Mouse (Mus musculus) skeletal muscle tissue, postnatal 0 days (tissue): ENCODE data around the gene Txndc15. TPM values are rescaled to one million over a fixed set of nuclear protein-coding genes. Genes with fewer than 3 reads are reported as not detected.

Source experiments
- polyA plus RNA-seq: library from polyadenylated mRNA; unstranded; fragments of >200 nt; fragmentation: Nextera tagmentation; extraction: Ambion mirVana; gene quantifications from 2 replicates; pipeline ENCODE4 v1.2.1, GENCODE M21; 2015

The Txndc15 gene
- 53.0 and 62.4 TPM in 2 replicates for polyA plus RNA-seq

DNA sequence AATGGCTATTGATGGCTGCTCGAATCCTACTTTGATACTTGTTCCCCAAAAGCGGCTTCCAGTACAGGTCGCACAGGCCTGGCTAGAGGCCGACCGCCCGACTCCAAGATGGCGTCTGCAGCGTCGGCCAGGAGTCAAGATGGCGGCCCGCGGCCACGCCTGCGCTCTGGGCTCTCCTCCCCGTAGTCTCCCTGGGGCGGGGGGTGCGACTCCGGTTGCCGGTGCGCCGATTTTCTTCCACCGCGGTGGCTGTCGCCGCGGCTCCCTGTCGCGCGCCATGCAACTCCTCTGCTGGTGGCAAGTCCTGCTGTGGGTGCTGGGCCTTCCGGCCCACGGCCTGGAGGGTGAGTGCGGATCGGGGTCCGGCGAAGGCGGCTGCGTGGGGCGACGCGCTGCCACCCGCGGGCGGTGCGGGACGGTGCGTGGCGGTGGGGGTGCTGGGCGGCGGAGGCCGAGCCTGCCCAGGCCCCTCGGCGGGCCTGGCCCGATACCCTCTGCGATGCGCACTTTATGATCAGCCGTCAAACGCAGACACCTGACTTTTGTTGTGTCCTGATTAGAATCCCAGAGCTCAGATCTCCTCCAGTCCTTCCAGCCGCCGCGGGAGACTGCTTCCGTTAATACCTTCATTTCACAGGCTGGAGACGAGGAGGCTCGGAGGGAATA is at the start of gene Txndc15:
TSS of gene Txndc15 (plus strand) at position 150 of the 666 bp plus-strand sequence.

GRCm38 (mm10) chr13:55692535-55693242 is 21.8 kb upstream of the Txndc15 start, which contains the start of gene B230219D22Rik:
Gene B230219D22Rik (plus strand): TSS chr13:55693124.

GRCm38 (mm10) chr13:55727120-55727838 is 12.8 kb downstream of the Txndc15 start, which contains the start of gene Pcbd2:
Gene Pcbd2 (plus strand): TSS chr13:55727368.

Other genes with a start within 250 kb of the Txndc15 start
- 83.3 and 89.8 TPM in 2 replicates for gene Dbn1, start 226.5 kb upstream of the Txndc15 start, polyA plus RNA-seq
- gene Pdlim7, start 201.0 kb upstream of the Txndc15 start, polyA plus RNA-seq, result 624 and 740 TPM in 2 replicates
- 2.0 and 3.4 TPM in 2 replicates for gene Dok3, start 185.4 kb upstream of the Txndc15 start, polyA plus RNA-seq
- 17.1 and 18.0 TPM in 2 replicates for gene Ddx41, start 178.0 kb upstream of the Txndc15 start, polyA plus RNA-seq
- 13.9 and 14.0 TPM in 2 replicates for gene Fam193b, start 143.5 kb upstream of the Txndc15 start, polyA plus RNA-seq
- 88.9 and 110 TPM in 2 replicates for gene Tmed9, start 140.9 kb upstream of the Txndc15 start, polyA plus RNA-seq
- 12.7 and 16.5 TPM in 2 replicates for gene B4galt7, start 114.8 kb upstream of the Txndc15 start, polyA plus RNA-seq
- gene Caml, start 91.6 kb upstream of the Txndc15 start, polyA plus RNA-seq, result 31.3 and 33.8 TPM in 2 replicates
- 13.5 and 14.6 TPM in 2 replicates for gene Ddx46, start 79.6 kb upstream of the Txndc15 start, polyA plus RNA-seq
- 23.8 and 26.8 TPM in 2 replicates for gene B230219D22Rik, start 21.5 kb upstream of the Txndc15 start, polyA plus RNA-seq
- gene Pcbd2, start 12.7 kb downstream of the Txndc15 start, polyA plus RNA-seq, result 31.4 and 44.4 TPM in 2 replicates
- 0.13 TPM in 1 of 2 replicates, not detected in the other for gene Catsper3, start 69.9 kb downstream of the Txndc15 start, polyA plus RNA-seq
- gene Pitx1, start 121.5 kb downstream of the Txndc15 start, polyA plus RNA-seq, result 4.2 and 4.4 TPM in 2 replicates